Mouse (Mus musculus): Measurements from ENCODE around the gene Olfr638. TPM values are rescaled to one million over a fixed set of nuclear protein-coding genes. Genes with fewer than 3 reads are reported as not detected.
"Not testable (repeated sequence)": the region's sequence is repeated elsewhere in the genome, so short reads cannot be mapped to it uniquely, and the experiment has no call there.

Gene Olfr638
- polyA plus RNA-seq (2015; fragmentation: Nextera tagmentation; extraction: Ambion mirVana) = not detected in 2 replicates

- Histone ChIP-seq H3K27ac (no peak within 1 kb of the TSS), H3K4me1 (no peaks in the 10 kb centered on the region)
- ATAC-seq (ENCODE audit: borderline replicate concordance, extremely low read depth, low FRiP score, low TSS enrichment) = no peak
Observed at GRCm38 (mm10) chr7:103998446-103998845, at the start of gene Olfr638. Gene Olfr638, plus strand, starts transcription at chr7:103998746.

GRCm38 (mm10) chr7:103966873-103967272 lies 31.7 kb upstream of the Olfr638 start:
- WGBS = 94% methylated on average over 22 of the region's 22 CpGs
- not testable (repeated sequence) for H3K4me1 ChIP-seq; H3K36me3 ChIP-seq; H3K9me3 ChIP-seq; ATAC-seq (ENCODE audit: borderline replicate concordance, extremely low read depth, low FRiP score, low TSS enrichment); H3K4me2 ChIP-seq; H3K27ac ChIP-seq; H3K27me3 ChIP-seq; H3K9ac ChIP-seq; H3K4me3 ChIP-seq

More at GRCm38 (mm10) chr7:103998446-103998845, at the start of gene Olfr638:
- Histone ChIP-seq H3K4me3 (no peak within 1 kb of the TSS), H3K9ac (no peak within 1 kb of the TSS), H3K36me3 (no peaks in the 10 kb centered on the region), H3K4me2 (no peak within 1 kb of the TSS), H3K27me3 (no peaks in the 10 kb centered on the region), H3K9me3 (no peaks in the 10 kb centered on the region)

- no peaks in the 10 kb centered on the region for H3K27me3 ChIP-seq
- H3K36me3 ChIP-seq = no peaks in the 10 kb centered on the region
- no peaks in the 10 kb centered on the region for H3K9me3 ChIP-seq
- H3K9ac ChIP-seq = no peak within 1 kb of the TSS
- WGBS = 57% methylated on average over 1 of the region's 1 CpGs
- no peak within 1 kb of the TSS for H3K4me3 ChIP-seq
- no peaks in the 10 kb centered on the region for H3K4me1 ChIP-seq
- H3K27ac ChIP-seq = no peak within 1 kb of the TSS
- H3K4me2 ChIP-seq = no peak within 1 kb of the TSS
- ATAC-seq (ENCODE audit: borderline replicate concordance, extremely low read depth, low FRiP score, low TSS enrichment) = no peak
Observed at GRCm38 (mm10) chr7:103970852-103971251, 27.7 kb upstream of the Olfr638 start, which contains the start of gene Olfr635. Gene Olfr635, plus strand, starts transcription at chr7:103971152.

DNA sequence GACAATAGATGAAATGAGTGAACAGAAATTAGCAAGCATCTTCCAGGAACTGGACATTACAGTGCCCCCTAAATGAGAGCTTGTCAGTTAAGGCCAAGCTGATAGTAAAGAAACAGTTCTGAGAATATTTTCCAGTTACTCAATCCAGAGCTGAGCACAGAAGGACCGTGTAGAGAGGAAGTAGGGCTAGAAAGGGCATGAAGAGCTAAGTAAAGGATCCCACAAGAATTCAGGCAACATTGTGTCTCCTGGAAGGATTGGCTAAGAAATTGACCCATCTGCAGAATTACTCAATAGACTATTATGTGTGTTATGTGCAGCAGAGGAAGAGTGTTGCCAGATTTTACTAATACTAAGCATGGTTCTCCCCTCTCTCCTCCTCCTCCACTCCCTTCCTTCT lies 26.8 kb upstream of the Olfr638 start:
- 55% methylated on average over 1 of the region's 1 CpGs for WGBS
- no peak overlapping the region for H3K4me2 ChIP-seq
- no peak for ATAC-seq (ENCODE audit: borderline replicate concordance, extremely low read depth, low FRiP score, low TSS enrichment)

DNA sequence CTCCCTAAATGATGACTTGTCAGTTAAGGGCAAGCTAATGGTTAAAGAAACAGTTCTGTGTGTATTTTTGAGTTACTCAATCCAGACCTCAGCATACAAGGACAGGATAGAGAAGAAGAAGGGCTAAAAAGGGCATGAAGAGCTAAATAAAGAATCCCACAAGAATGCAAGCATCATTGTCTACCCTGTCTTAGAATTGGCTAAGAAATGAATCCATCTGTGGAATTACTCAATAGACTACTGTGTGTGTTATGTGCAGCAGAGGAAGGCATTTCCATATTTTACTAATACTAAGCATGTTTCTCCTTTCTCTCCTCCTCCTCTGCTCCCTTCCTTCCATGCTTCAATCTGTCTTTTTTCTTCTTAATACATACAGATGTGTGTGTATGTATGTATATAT lies 578 bp downstream of the Olfr638 start:
- Histone ChIP-seq H3K4me3 (no peak overlapping the region), H3K4me1 (no peaks in the 10 kb centered on the region), H3K27ac (no peak overlapping the region), H3K27me3 (no peaks in the 10 kb centered on the region), H3K9me3 (no peaks in the 10 kb centered on the region), H3K4me2 (no peak overlapping the region), H3K36me3 (no peaks in the 10 kb centered on the region), H3K9ac (no peak overlapping the region)
- no peak for ATAC-seq (ENCODE audit: borderline replicate concordance, extremely low read depth, low FRiP score, low TSS enrichment)

More for the DNA sequence above, 26.8 kb upstream of the Olfr638 start:
- no peak overlapping the region for H3K9ac ChIP-seq
- no peak overlapping the region for H3K4me3 ChIP-seq
- no peaks in the 10 kb centered on the region for H3K27me3 ChIP-seq
- H3K9me3 ChIP-seq = no peaks in the 10 kb centered on the region
- H3K36me3 ChIP-seq = no peaks in the 10 kb centered on the region
- no peak overlapping the region for H3K27ac ChIP-seq
- H3K4me1 ChIP-seq = no peaks in the 10 kb centered on the region

- Histone ChIP-seq H3K27me3 (no peaks in the 10 kb centered on the region), H3K4me3 (no peak within 1 kb of the TSS), H3K27ac (no peak within 1 kb of the TSS), H3K4me2 (no peak within 1 kb of the TSS), H3K4me1 (no peaks in the 10 kb centered on the region), H3K36me3 (no peaks in the 10 kb centered on the region), H3K9ac (no peak within 1 kb of the TSS), H3K9me3 (no peaks in the 10 kb centered on the region)
- no peak for ATAC-seq (ENCODE audit: borderline replicate concordance, extremely low read depth, low FRiP score, low TSS enrichment)
Observed at GRCm38 (mm10) chr7:104017203-104017602, 18.7 kb downstream of the Olfr638 start, which contains the start of gene Olfr639. Gene Olfr639, minus strand, starts transcription at chr7:104017303.

DNA sequence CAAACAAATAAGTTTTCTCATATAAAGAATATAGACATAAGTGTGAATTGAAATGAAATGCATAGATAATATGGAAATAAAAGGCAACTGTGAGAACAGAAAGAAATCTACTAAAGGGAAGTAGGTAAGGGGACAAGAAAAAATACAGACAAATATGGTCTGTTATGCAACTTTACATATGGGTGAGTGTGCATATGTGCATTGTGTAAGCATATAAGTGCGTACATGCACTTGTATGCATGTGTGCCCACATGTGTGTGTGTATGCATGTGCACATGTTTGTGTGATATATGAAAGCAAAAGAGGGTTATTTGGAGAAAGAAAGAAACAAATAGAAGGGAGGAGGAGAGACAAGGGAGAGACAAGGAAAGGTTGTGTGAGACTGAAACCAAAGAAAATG lies 20.4 kb downstream of the Olfr638 start:
- no peak overlapping the region for H3K4me2 ChIP-seq
- no peak overlapping the region for H3K27ac ChIP-seq
- H3K4me3 ChIP-seq = no peak overlapping the region
- 81% methylated on average over 1 of the region's 1 CpGs for WGBS
- no peak for ATAC-seq (ENCODE audit: borderline replicate concordance, extremely low read depth, low FRiP score, low TSS enrichment)
- H3K4me1 ChIP-seq = no peaks in the 10 kb centered on the region
- H3K36me3 ChIP-seq = no peaks in the 10 kb centered on the region
- H3K9ac ChIP-seq = no peak overlapping the region
- H3K27me3 ChIP-seq = no peaks in the 10 kb centered on the region
- H3K9me3 ChIP-seq = no peaks in the 10 kb centered on the region

GRCm38 (mm10) chr7:104021651-104022050 lies 23.1 kb downstream of the Olfr638 start:
- 84% methylated on average over 6 of the region's 6 CpGs for WGBS
- no peak overlapping the region for H3K9ac ChIP-seq
- no peak for ATAC-seq (ENCODE audit: borderline replicate concordance, extremely low read depth, low FRiP score, low TSS enrichment)

GRCm38 (mm10) chr7:104025473-104025872 lies 26.9 kb downstream of the Olfr638 start, which contains the start of gene Olfr640:
Gene Olfr640, minus strand, starts transcription at chr7:104025573.
- Histone ChIP-seq H3K27ac (no peak within 1 kb of the TSS), H3K4me2 (no peak within 1 kb of the TSS), H3K4me1 (no peaks in the 10 kb centered on the region), H3K9me3 (no peaks in the 10 kb centered on the region), H3K36me3 (no peaks in the 10 kb centered on the region), H3K27me3 (no peaks in the 10 kb centered on the region), H3K9ac (no peak within 1 kb of the TSS), H3K4me3 (no peak within 1 kb of the TSS)
- ATAC-seq (ENCODE audit: borderline replicate concordance, extremely low read depth, low FRiP score, low TSS enrichment) = no peak
- WGBS = 74% methylated on average over 6 of the region's 6 CpGs

More at GRCm38 (mm10) chr7:104021651-104022050, 23.1 kb downstream of the Olfr638 start:
- Histone ChIP-seq H3K36me3 (no peaks in the 10 kb centered on the region), H3K4me2 (no peak overlapping the region), H3K4me1 (no peaks in the 10 kb centered on the region), H3K27ac (no peak overlapping the region), H3K4me3 (no peak overlapping the region), H3K27me3 (no peaks in the 10 kb centered on the region), H3K9me3 (no peaks in the 10 kb centered on the region)

DNA sequence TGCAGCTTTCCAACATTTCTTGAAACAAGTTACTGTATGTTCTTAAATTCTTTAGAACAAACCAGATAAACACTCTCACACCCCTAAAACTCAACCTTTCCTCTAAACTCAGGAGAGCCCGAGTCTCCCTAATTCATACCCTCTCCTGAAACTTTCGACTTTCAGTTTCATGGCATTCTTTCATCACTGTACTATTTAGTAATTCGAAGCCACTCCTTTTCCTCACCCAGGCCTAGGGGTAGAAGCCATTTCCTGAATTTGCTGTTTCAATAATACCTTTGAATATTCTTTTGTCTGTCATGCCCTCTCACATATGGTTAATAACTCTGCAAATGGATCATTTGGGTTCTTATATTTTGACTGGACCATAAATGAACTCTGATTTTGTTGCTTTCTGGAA lies 28.4 kb downstream of the Olfr638 start:
- Histone ChIP-seq H3K4me3 (no peak overlapping the region), H3K4me1 (no peaks in the 10 kb centered on the region), H3K9ac (no peak overlapping the region), H3K4me2 (no peak overlapping the region), H3K27me3 (no peaks in the 10 kb centered on the region), H3K9me3 (no peaks in the 10 kb centered on the region), H3K27ac (no peak overlapping the region), H3K36me3 (no peaks in the 10 kb centered on the region)
- 76% methylated on average over 3 of the region's 3 CpGs for WGBS
- ATAC-seq (ENCODE audit: borderline replicate concordance, extremely low read depth, low FRiP score, low TSS enrichment) = no peak

GRCm38 (mm10) chr7:104035145-104035544 lies 36.6 kb downstream of the Olfr638 start, which contains the start of gene Olfr641:
Gene Olfr641, plus strand, starts transcription at chr7:104035445.
- Histone ChIP-seq H3K4me2 (no peak within 1 kb of the TSS), H3K4me3 (no peak within 1 kb of the TSS), H3K4me1 (no peaks in the 10 kb centered on the region), H3K27ac (no peak within 1 kb of the TSS), H3K36me3 (no peaks in the 10 kb centered on the region), H3K9ac (no peak within 1 kb of the TSS), H3K9me3 (no peaks in the 10 kb centered on the region), H3K27me3 (no peaks in the 10 kb centered on the region)
- no peak for ATAC-seq (ENCODE audit: borderline replicate concordance, extremely low read depth, low FRiP score, low TSS enrichment)
- 65% methylated on average over 1 of the region's 1 CpGs for WGBS

DNA sequence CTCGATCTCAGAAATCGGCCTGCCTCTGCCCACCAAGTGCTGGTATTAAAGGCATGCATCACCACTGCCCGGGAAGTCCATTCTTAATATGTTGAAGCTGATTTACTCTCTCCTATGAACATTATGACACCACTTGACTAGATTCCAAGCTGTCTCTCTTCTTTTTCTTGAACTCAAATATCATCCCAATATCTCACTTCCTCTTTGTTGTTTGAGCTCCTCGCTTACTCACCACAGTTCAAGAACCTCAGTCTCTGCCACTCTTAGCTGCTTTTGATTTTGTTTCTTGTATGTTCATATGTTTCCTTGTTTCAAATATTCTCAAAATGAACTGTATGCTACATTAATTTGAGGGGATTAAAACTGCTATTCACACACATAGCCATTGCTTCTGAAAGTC lies 52.2 kb downstream of the Olfr638 start:
- ATAC-seq (ENCODE audit: borderline replicate concordance, extremely low read depth, low FRiP score, low TSS enrichment) = no peak
- Histone ChIP-seq H3K36me3 (no peaks in the 10 kb centered on the region), H3K27me3 (no peaks in the 10 kb centered on the region), H3K9me3 (no peaks in the 10 kb centered on the region), H3K4me1 (no peaks in the 10 kb centered on the region), H3K4me2 (no peak overlapping the region), H3K27ac (no peak overlapping the region), H3K9ac (no peak overlapping the region), H3K4me3 (no peak overlapping the region)
- WGBS = 89% methylated on average over 4 of the region's 4 CpGs

DNA sequence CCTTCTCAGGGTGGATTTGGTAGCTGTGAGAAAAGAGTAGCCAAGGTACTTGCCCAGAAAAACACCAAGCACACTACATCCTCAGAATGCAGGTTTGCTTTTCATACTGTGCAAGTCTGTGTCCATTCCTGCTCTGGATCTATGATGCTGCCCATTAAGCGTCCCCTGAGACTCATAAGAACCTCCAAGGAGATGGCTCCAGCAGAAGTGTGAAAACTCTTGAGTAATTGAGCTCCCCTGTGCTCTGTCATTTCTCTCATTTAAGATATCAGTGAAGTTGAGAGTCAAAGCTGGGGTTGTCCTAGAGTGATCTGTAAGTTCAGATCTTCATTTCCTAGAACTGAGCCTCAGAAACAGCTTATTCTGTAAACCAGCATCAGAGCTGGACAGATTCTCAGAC lies 54.0 kb downstream of the Olfr638 start, which contains the start of gene Olfr642:
TSS of gene Olfr642 (minus strand) at position 101 of the 400 bp plus-strand sequence.
- Histone ChIP-seq H3K27me3 (no peaks in the 10 kb centered on the region), H3K4me3 (no peak within 1 kb of the TSS), H3K9ac (no peak within 1 kb of the TSS), H3K4me2 (no peak within 1 kb of the TSS), H3K9me3 (no peaks in the 10 kb centered on the region), H3K27ac (no peak within 1 kb of the TSS), H3K4me1 (no peaks in the 10 kb centered on the region), H3K36me3 (no peaks in the 10 kb centered on the region)
- ATAC-seq (ENCODE audit: borderline replicate concordance, extremely low read depth, low FRiP score, low TSS enrichment) = no peak
- 66% methylated on average over 1 of the region's 1 CpGs for WGBS

All from lung, embryonic 15.5 days (tissue).